Mouse (Mus musculus): ENCODE data around the gene H2-DMb1.

Gene H2-DMb1

DNA sequence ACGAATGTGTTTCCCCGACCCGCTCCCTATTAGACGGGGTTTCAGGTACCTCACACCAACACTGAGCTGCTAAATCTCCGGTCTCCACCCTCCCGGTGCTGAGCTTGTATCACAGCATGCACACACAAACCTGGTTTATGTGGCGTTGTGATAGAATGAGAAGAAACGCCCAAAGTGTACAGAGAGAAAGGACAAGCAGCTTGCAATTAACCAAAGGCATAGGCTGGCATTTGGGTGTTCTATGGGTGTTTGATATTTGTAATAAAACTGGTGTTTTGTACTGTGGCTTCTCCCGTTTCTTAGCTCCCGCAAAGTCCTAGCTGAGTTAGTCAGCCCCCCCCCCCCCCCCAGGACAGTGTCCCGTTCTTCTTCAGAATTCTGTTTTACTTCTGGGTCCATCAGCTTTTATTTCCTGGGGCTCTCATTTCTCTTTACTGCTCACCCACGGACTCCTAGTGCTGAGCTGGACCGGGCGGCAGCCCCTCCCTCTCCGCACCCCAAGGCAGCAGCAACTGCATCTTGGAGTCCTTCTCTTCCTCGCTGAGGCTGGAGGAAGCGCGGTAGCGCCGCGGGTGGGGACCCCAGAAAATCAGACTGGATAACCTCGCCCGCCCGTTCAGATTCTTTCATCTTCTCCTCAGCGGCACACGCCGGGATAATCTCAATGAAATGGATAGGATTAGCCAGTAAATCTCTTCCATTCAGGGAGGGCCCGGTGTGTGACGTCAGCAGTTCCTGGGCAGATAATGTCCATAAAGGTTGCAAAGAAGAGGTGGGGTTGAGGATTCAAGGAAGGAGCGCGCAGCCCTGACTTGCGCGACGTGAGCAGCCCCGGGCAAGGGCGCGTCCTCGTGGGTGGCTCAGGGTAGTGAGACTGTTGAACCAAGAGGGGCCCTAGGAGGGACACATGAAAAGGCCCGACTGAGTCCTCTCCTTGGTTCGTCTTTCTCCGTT is 44.3 kb downstream of the H2-DMb1 start, which contains the start of gene Psmb8:
Psmb8 (plus strand) TSS at position 781 of the 954 bp plus-strand sequence.
- peak; percentile 84 for DNase-seq

DNA sequence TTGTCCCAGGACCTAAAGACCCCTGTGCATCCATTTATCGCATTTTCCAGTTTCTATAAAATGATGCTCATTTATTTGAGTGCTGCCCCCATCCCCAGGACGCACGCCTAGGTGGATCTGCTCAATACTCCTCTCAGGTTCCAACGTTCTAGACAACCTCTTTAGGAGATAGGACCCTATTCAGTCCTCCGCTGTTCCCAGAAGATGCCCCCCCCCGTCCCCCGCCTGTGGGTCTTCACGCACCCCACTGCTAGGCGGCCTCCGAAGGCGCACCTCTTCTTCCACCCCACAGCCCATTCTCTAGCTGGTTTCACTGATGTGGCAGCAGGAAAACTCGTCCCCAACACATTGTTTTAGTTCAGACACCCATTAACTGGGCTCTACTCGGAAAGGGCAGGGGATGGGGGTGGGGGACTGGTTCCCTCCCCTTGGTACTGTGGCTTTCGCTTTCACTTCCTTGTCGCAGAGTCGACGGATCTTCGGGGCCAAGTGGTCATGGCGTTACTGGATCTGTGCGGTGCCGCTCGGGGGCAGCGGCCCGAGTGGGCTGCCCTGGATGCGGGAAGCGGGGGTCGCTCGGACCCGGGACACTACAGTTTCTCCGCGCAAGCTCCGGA is 45.1 kb downstream of the H2-DMb1 start:
- DNase-seq, result no peak

DNA sequence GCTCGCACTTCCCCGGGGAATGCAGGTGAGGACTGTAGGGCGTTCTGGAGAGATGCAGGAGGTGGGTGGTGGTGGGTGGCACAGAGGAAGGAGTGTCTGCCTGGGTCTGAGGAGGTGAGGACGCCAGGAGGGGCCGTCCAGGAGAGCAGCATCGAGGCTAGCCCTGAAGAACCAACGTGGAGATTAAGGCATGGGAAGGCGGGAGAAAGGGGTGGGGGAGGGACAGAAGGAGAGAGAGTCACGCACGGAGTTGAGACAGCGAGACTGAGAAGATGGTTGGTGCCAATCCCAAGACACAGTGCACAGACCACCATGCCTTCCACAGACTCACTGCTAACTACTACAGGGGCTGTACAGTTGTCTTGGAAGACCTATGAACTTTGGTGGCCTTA is 45.6 kb downstream of the H2-DMb1 start:
- no peak for DNase-seq

DNA sequence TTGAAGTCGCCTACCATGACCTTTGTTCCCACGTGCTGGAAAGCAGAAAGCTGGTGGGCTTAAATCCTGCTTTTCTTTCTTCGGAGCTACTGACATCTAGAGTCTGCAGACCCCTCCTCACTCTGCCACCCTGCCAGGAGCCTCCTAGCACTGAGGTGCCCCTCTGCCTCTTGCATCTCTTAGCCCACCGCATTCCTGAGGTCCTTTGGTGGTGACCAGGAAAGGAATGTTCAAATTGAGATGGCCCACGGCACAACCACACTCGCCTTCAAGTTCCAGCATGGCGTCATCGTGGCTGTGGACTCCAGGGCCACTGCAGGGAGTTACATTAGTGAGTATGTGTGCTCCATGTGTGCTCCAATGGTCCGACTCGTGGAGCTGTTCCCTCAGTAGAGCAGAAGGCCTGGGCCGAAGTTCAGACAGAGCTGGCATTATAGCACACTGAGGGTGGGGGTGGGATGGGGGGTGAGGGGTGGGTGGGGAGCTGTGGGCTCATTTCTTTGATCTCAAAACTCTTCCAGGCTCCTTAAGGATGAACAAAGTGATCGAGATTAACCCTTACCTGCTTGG is 46.3 kb downstream of the H2-DMb1 start:
- DNase-seq, result no peak

GRCm38 (mm10) chr17:34200047-34200446 is 47.2 kb downstream of the H2-DMb1 start:
- DNase-seq, result no peak

GRCm38 (mm10) chr17:34200772-34201505 is 48.1 kb downstream of the H2-DMb1 start:
- DNase-seq, result no peak

DNA sequence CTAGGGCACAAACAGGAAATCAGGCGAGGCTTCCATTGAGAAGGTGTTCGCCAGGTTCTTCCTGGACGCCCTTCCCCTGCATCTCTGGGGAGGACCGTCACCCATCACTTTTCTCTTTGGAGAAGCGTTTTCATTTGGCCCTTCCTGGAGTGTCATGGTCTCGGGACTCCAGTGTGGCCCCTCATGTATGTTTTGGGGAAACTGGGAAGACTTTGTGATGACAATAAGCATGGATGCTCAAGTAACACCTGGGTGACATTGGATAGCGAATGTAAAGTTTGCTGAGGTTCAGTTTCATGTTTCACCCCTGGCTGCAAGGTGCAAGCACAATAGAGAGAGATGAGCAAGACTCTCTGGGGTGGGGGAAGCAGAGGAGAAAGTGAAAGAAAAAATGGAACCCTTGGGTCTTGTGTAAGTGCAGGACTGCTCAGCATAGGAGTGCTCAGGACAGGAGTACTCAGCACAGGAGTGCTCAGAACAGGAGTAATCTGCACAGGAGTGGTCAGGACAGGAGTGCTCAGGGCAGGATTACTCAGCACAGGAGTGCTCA is 48.7 kb downstream of the H2-DMb1 start:
- no peak for DNase-seq

- no peak for DNase-seq
Observed at GRCm38 (mm10) chr17:34202760-34203442, 50.0 kb downstream of the H2-DMb1 start.

- DNase-seq, result no peak
Observed at GRCm38 (mm10) chr17:34203444-34203843, 50.6 kb downstream of the H2-DMb1 start, which contains the start of gene Tap2. TSS of gene Tap2 (plus strand) at chr17:34203527.

GRCm38 (mm10) chr17:34204303-34205010 is 51.6 kb downstream of the H2-DMb1 start:
- peak; percentile 87 for DNase-seq

DNA sequence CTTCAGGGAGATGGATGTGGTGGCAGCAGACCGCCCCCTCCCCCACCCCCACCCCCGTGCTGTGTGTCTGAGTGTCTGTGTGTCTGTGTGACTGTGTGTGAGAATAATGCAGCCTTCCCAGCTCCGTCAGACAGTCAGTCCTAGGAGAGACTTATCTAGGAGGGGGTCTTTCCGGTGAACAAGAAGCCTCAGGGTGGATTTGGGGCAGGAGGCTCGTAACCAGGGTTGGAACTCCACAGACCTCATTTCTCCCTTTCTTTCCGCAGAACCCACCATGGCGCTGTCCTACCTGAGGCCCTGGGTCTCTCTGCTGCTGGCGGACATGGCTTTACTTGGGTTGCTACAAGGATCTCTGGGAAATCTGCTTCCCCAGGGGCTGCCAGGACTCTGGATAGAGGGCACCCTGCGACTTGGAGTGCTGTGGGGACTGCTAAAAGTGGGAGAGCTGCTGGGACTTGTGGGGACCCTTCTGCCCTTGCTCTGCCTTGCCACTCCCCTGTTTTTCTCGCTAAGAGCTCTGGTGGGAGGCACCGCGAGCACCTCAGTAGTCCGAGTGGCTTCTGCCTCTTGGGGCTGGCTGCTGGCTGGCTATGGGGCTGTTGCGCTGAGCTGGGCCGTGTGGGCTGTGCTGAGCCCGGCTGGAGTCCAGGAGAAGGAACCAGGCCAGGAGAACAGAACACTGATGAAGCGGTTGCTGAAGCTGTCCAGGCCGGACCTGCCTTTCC is 52.3 kb downstream of the H2-DMb1 start:
- DNase-seq, result no peak

- peak; percentile 48 for DNase-seq
Observed at GRCm38 (mm10) chr17:34205746-34206176, 52.9 kb downstream of the H2-DMb1 start.

GRCm38 (mm10) chr17:34206731-34207130 is 53.9 kb downstream of the H2-DMb1 start:
- DNase-seq, result no peak

- DNase-seq, result no peak
Observed at GRCm38 (mm10) chr17:34207456-34207855, 54.6 kb downstream of the H2-DMb1 start.

GRCm38 (mm10) chr17:34207866-34208265 is 55.0 kb downstream of the H2-DMb1 start:
- no peak for DNase-seq

DNA sequence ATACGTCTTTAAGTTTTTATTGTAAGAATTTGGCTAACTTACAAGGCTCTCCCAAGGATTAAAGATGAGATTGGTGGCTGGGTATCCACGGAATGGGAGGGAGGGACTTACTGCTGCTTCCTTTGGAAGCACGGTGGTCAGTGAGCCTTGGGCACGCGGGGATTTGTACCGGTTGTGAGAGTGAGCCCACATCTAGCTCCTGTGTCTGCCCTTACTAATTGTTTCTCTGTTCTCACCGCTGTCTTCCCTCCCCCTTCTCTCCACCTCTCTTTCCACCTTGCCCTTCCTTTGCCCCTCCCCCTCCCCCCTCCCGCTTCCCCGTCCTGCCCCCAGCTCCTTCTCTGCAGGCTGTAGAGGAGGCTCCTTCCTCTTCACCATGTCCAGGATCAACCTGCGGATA is 55.5 kb downstream of the H2-DMb1 start:
- no peak for DNase-seq

DNA sequence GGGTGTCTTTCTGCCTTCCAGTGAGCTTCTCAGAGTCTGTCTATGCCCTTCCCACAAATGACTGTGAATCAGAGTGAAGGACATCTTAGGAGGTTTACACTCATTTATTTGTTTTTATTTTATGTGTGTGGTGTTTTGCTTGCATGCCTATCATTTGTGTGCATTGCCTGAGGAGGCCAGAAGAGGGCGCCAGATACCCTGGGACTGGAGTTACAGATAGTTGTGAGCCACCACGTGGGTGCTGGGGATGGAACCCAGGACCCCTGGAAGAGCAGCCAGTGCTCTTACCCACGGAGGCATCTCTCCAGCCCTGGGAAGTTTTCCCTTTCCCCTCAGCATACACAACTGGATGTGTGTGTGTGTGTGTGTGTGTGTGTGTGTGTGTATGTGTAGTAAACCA is 56.8 kb downstream of the H2-DMb1 start:
- no peak for DNase-seq

Measured in embryo, embryonic 11 days (tissue).